Mouse (Mus musculus): ENCODE measurements at regions not wholly inside any gene's neighbourhood (a gene's known extent, or its start where the extent isn't known, plus 50 kb on each side); places are given as distances from the start of the nearest gene placed in this dataset.
"Not testable (repeated sequence)": the region's sequence is repeated elsewhere in the genome, so short reads cannot be mapped to it uniquely, and the experiment has no call there.

- not testable (repeated sequence) for TF ChIP-seq EP300, CTCF (IDR thresholded peaks at IDR 0.05; ENCODE audit: low read depth)
Measured at GRCm38 (mm10) chr1:164517362-164517761, 59.2 kb upstream of the Atp1b1 start.
